Mouse (Mus musculus): ENCODE results near the gene Dgcr2. TPM values are rescaled to one million over a fixed set of nuclear protein-coding genes. Genes with fewer than 3 reads are reported as not detected.

Dgcr2 gene
- polyA plus RNA-seq, 1 experiment from 2014 or later = 110 TPM

Other genes starting within 250 kb of the Dgcr2 start
- 41.9 and 50.1 TPM in 2 replicates for gene Med15, start 165.7 kb downstream of the Dgcr2 start, polyA plus RNA-seq (2015; fragmentation: Nextera tagmentation; extraction: Ambion mirVana)
- gene Klhl22, start 138.9 kb downstream of the Dgcr2 start, polyA plus RNA-seq (2015; fragmentation: Nextera tagmentation; extraction: Ambion mirVana) = 76.1 and 89.5 TPM in 2 replicates
- gene Scarf2, start 101.3 kb downstream of the Dgcr2 start, polyA plus RNA-seq (2015; fragmentation: Nextera tagmentation; extraction: Ambion mirVana) = 0.99 and 1.4 TPM in 2 replicates
- gene B830017H08Rik, start 65.4 kb downstream of the Dgcr2 start, polyA plus RNA-seq (2015; fragmentation: Nextera tagmentation; extraction: Ambion mirVana) = 0.86 and 1.5 TPM in 2 replicates
- gene Car15, start 60.2 kb downstream of the Dgcr2 start, polyA plus RNA-seq (2015; fragmentation: Nextera tagmentation; extraction: Ambion mirVana) = 4.7 and 5.5 TPM in 2 replicates
- gene Gm20518, start 6.9 kb downstream of the Dgcr2 start, polyA plus RNA-seq (2015; fragmentation: Nextera tagmentation; extraction: Ambion mirVana) = 0.63 and 1.1 TPM in 2 replicates
- gene Tssk1, start 4.3 kb downstream of the Dgcr2 start, polyA plus RNA-seq (2015; fragmentation: Nextera tagmentation; extraction: Ambion mirVana) = not detected in 2 replicates
- gene Tssk2, start 75 bp upstream of the Dgcr2 start, polyA plus RNA-seq (2015; fragmentation: Nextera tagmentation; extraction: Ambion mirVana) = 0.17 TPM in 1 of 2 replicates, not detected in the other
- 57.2 and 60.8 TPM in 2 replicates for gene Ess2, start 12.8 kb upstream of the Dgcr2 start, polyA plus RNA-seq (2015; fragmentation: Nextera tagmentation; extraction: Ambion mirVana)
- 0.30 TPM in 1 of 2 replicates, not detected in the other for gene Gsc2, start 16.5 kb upstream of the Dgcr2 start, polyA plus RNA-seq (2015; fragmentation: Nextera tagmentation; extraction: Ambion mirVana)
- 133 and 155 TPM in 2 replicates for gene Slc25a1, start 29.7 kb upstream of the Dgcr2 start, polyA plus RNA-seq (2015; fragmentation: Nextera tagmentation; extraction: Ambion mirVana)
- not detected in 2 replicates for gene Vpreb2, start 81.9 kb upstream of the Dgcr2 start, polyA plus RNA-seq (2015; fragmentation: Nextera tagmentation; extraction: Ambion mirVana)
- 145 and 156 TPM in 2 replicates for gene Dgcr6, start 154.3 kb upstream of the Dgcr2 start, polyA plus RNA-seq (2015; fragmentation: Nextera tagmentation; extraction: Ambion mirVana)
- gene Prodh, start 191.6 kb upstream of the Dgcr2 start, polyA plus RNA-seq (2015; fragmentation: Nextera tagmentation; extraction: Ambion mirVana) = 4.1 and 4.2 TPM in 2 replicates
- 21.7 and 24.4 TPM in 2 replicates for gene Rtn4r, start 229.1 kb upstream of the Dgcr2 start, polyA plus RNA-seq (2015; fragmentation: Nextera tagmentation; extraction: Ambion mirVana)